Mouse (Mus musculus): Measurements from ENCODE around the gene Epha2. TPM values are rescaled to one million over a fixed set of nuclear protein-coding genes. Genes with fewer than 3 reads are reported as not detected.

Gene Epha2
- polyA plus RNA-seq, 1 experiment: 129 TPM

GRCm38 (mm10) chr4:141268350-141268749, 32.7 kb upstream of the Epha2 start:
- H3K27me3 ChIP-seq (ENCODE audit: control insufficient read depth, insufficient read depth, insufficient read length): no peaks in the 10 kb centered on the region
- no peaks in the 10 kb centered on the region for H3K79me2 ChIP-seq (ENCODE audit: control insufficient read depth, insufficient read depth)
- H3K36me3 ChIP-seq (ENCODE audit: control insufficient read depth, insufficient read depth): no peaks in the 10 kb centered on the region
- H3ac ChIP-seq (ENCODE audit: control insufficient read depth, insufficient read length, low read depth): no peak overlapping the region
- no peak overlapping the region for H3K4me3 ChIP-seq (ENCODE audit: insufficient read depth, poor library complexity, severe bottlenecking)
- TF ChIP-seq CTCF (IDR thresholded peaks at IDR 0.05; ENCODE audit: control insufficient read depth, insufficient read depth, insufficient read length) (no peak), MYOD1 (IDR thresholded peaks at IDR 0.05; ENCODE audit: control insufficient read depth, insufficient read length, low read depth) (no peak), FOSL1 (IDR thresholded peaks at IDR 0.05; ENCODE audit: insufficient read depth, low read length, poor library complexity, severe bottlenecking) (no peak), USF1 (IDR thresholded peaks at IDR 0.05; ENCODE audit: low read depth) (no peak), CEBPB (IDR thresholded peaks at IDR 0.05; ENCODE audit: low read depth) (no peak), MYOG (IDR thresholded peaks at IDR 0.05; ENCODE audit: control insufficient read depth, extremely low read depth, insufficient read length) (no peak), MAX (IDR thresholded peaks at IDR 0.05) (no peak)
- no peaks in the 10 kb centered on the region for H3K79me3 ChIP-seq (ENCODE audit: low read depth)

DNA sequence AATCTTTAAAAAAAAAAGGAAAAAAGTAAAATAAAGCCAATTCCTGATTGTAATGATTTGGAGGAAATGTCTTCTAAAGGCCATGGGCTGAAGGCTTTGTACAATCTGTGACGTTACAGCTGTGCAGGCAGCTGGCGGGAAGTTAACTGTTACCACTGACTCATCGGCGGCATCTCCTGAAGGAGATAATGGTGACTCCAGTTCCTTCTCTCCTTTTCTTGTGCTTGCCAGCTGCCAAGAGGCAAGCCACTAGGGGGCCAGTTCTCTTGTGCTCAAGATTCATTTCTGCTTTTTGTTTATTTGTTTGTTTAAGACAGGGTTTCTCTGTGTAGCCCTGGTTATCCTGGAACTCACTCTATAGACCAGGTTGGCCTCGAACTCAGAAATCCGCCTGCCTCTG, 32.0 kb upstream of the Epha2 start:
- no peaks in the 10 kb centered on the region for H3K36me3 ChIP-seq (ENCODE audit: control insufficient read depth, insufficient read depth)
- no peaks in the 10 kb centered on the region for H3K79me3 ChIP-seq (ENCODE audit: low read depth)
- TF ChIP-seq MYOD1 (IDR thresholded peaks at IDR 0.05; ENCODE audit: control insufficient read depth, insufficient read length, low read depth): peak; percentile 82
- no peak for TF ChIP-seq USF1 (IDR thresholded peaks at IDR 0.05; ENCODE audit: low read depth)
- no peaks in the 10 kb centered on the region for H3K79me2 ChIP-seq (ENCODE audit: control insufficient read depth, insufficient read depth)
- H3K4me3 ChIP-seq (ENCODE audit: insufficient read depth, poor library complexity, severe bottlenecking): no peak overlapping the region
- H3ac ChIP-seq (ENCODE audit: control insufficient read depth, insufficient read length, low read depth): no peak overlapping the region
- H3K27me3 ChIP-seq (ENCODE audit: control insufficient read depth, insufficient read depth, insufficient read length): no peaks in the 10 kb centered on the region

DNA sequence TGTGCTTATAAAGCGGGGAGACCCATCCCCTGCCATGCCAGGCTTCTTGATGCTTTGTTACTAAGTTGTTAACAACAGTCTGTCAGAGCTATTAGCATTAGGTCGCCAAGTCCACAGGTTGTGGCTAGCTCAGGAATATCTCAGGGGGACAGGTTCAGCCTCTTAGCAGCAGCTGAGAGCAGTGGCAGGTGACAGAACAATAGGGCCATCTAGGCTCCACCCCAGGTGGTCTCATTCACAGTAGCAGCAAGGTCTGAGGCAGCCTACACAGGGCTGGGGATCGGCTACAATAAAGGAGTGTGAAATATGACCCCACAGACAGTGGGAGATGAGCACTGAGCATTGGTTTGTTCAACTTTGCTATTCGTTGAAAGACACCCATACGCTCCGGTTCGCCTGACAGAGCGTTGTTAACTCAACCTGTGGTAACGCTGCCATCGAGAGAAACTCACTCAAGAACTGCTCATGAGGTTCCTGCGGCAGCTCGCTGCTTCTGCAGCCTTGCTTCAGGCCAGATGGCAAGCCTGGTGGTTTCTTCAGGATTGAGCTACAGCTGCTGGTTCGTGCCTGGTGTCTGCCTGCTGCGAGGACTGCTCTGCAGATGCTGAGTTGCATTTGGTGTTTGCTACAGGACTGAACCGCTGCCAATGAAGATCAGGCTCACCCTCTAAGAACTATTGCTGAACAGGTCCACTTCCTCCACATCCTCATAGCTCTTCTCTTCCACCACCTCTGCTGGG, 30.7 kb upstream of the Epha2 start:
- no peaks in the 10 kb centered on the region for H3K36me3 ChIP-seq (ENCODE audit: control insufficient read depth, insufficient read depth)
- no peak overlapping the region for H3K4me3 ChIP-seq (ENCODE audit: insufficient read depth, poor library complexity, severe bottlenecking)
- H3K79me2 ChIP-seq (ENCODE audit: control insufficient read depth, insufficient read depth): peaks cover 7% of the 10 kb centered on the region
- H3K27me3 ChIP-seq (ENCODE audit: control insufficient read depth, insufficient read depth, insufficient read length): no peaks in the 10 kb centered on the region
- no peaks in the 10 kb centered on the region for H3K79me3 ChIP-seq (ENCODE audit: low read depth)
- H3ac ChIP-seq (ENCODE audit: control insufficient read depth, insufficient read length, low read depth): no peak overlapping the region
- TF ChIP-seq MAX (IDR thresholded peaks at IDR 0.05) (no peak), MYOD1 (IDR thresholded peaks at IDR 0.05; ENCODE audit: control insufficient read depth, insufficient read length, low read depth) (no peak)

DNA sequence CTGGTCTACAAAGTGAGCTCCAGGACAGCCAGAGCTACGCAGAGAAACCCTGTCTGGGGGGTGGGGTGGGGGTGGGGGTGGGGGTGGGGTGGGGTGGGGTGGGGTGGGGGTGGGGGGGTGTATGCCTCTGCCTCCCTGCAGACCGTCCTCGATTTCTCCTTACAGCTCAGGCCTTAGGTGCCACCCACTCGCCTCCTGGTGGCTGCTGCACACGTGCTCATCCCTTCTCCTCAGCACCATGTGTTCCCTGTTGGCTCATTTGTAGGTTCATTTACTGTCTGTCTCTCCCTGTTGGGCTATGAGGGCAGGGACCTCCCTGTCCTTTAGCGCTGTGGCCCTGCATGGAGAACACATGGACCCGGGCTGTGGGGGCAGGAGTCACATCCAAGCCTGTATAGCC, 29.8 kb upstream of the Epha2 start:
- no peak for TF ChIP-seq USF1 (IDR thresholded peaks at IDR 0.05; ENCODE audit: low read depth)
- TF ChIP-seq CTCF (IDR thresholded peaks at IDR 0.05; ENCODE audit: control insufficient read depth, insufficient read depth, insufficient read length): peak; percentile 20
- Histone ChIP-seq H3K36me3 (ENCODE audit: control insufficient read depth, insufficient read depth) (no peaks in the 10 kb centered on the region), H3K27me3 (ENCODE audit: control insufficient read depth, insufficient read depth, insufficient read length) (no peaks in the 10 kb centered on the region), H3K79me3 (ENCODE audit: low read depth) (no peaks in the 10 kb centered on the region), H3K79me2 (ENCODE audit: control insufficient read depth, insufficient read depth) (peaks cover 14% of the 10 kb centered on the region), H3ac (ENCODE audit: control insufficient read depth, insufficient read length, low read depth) (no peak overlapping the region), H3K4me3 (ENCODE audit: insufficient read depth, poor library complexity, severe bottlenecking) (no peak overlapping the region)

DNA sequence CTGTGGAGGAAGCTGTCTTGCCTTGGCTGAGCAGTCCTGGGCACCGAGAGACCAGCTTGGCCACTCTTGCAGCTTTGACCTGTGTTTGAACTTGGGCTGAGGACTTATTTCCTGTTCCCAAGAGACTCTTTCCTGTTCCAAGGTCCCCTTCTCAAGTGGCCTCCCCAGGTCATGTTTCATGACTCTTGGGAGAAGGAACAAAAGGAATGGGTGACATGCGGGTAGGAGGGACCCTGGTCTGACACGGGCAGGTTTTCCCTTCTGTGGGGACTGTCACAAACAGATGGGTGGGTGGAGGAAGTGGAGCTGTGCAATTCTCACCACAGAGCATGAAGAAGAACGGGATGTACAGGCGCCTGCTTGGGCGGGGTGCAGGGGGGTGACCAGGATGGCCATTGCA, 29.3 kb upstream of the Epha2 start:
- TF ChIP-seq FOSL1 (IDR thresholded peaks at IDR 0.05; ENCODE audit: insufficient read depth, low read length, poor library complexity, severe bottlenecking): no peak
- no peak for TF ChIP-seq MYOG (IDR thresholded peaks at IDR 0.05; ENCODE audit: control insufficient read depth, extremely low read depth, insufficient read length)
- no peak for TF ChIP-seq USF1 (IDR thresholded peaks at IDR 0.05; ENCODE audit: low read depth)
- TF ChIP-seq MYOD1 (IDR thresholded peaks at IDR 0.05; ENCODE audit: control insufficient read depth, insufficient read length, low read depth): no peak
- TF ChIP-seq MAX (IDR thresholded peaks at IDR 0.05): no peak
- Histone ChIP-seq H3ac (ENCODE audit: control insufficient read depth, insufficient read length, low read depth) (no peak overlapping the region), H3K4me3 (ENCODE audit: insufficient read depth, poor library complexity, severe bottlenecking) (no peak overlapping the region), H3K79me3 (ENCODE audit: low read depth) (no peaks in the 10 kb centered on the region), H3K79me2 (ENCODE audit: control insufficient read depth, insufficient read depth) (peaks cover 16% of the 10 kb centered on the region), H3K27me3 (ENCODE audit: control insufficient read depth, insufficient read depth, insufficient read length) (no peaks in the 10 kb centered on the region), H3K36me3 (ENCODE audit: control insufficient read depth, insufficient read depth) (no peaks in the 10 kb centered on the region)

DNA sequence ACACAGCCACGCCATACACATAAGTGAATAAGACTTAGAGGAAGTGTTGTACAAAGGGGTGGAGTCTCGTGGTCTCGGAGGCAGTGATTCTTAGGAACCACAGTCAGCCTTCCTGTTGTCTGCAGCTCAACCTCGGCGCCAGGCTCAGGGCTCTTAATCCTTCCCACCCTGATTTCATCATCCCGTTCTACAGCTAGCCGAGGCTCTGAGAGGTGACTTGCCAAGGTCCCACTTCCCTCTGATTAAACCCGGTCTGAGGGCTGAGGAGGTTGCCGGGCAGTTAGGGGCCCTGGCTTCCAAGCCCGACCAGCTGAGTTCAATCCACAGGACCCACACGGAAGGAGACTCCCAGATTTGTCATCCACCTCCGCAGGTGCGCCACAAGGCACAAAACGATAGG, 28.2 kb upstream of the Epha2 start:
- Histone ChIP-seq H3K27me3 (ENCODE audit: control insufficient read depth, insufficient read depth, insufficient read length) (no peaks in the 10 kb centered on the region), H3K79me2 (ENCODE audit: control insufficient read depth, insufficient read depth) (peaks cover 24% of the 10 kb centered on the region)
- no peak for TF ChIP-seq USF1 (IDR thresholded peaks at IDR 0.05; ENCODE audit: low read depth)
- TF ChIP-seq CEBPB (IDR thresholded peaks at IDR 0.05; ENCODE audit: low read depth): peak; percentile 83
- no peak for TF ChIP-seq MAX (IDR thresholded peaks at IDR 0.05)

More for the DNA sequence above, 28.2 kb upstream of the Epha2 start:
- H3K4me3 ChIP-seq (ENCODE audit: insufficient read depth, poor library complexity, severe bottlenecking): peak overlapping the region; percentile 25
- H3K79me3 ChIP-seq (ENCODE audit: low read depth): no peaks in the 10 kb centered on the region
- no peaks in the 10 kb centered on the region for H3K36me3 ChIP-seq (ENCODE audit: control insufficient read depth, insufficient read depth)
- H3ac ChIP-seq (ENCODE audit: control insufficient read depth, insufficient read length, low read depth): peak overlapping the region; percentile 55

All from C2C12 (cell line).